Mouse (Mus musculus) yolk sac, embryonic 10.5 days (tissue): ENCODE measurements around the gene Cabp4.

Experiments
- DNase-seq: peaks from one replicate; pipeline ENCODE4 v3.0.0-alpha.2; 2017; ENCODE audit warnings: low spot score

The Cabp4 gene

DNA sequence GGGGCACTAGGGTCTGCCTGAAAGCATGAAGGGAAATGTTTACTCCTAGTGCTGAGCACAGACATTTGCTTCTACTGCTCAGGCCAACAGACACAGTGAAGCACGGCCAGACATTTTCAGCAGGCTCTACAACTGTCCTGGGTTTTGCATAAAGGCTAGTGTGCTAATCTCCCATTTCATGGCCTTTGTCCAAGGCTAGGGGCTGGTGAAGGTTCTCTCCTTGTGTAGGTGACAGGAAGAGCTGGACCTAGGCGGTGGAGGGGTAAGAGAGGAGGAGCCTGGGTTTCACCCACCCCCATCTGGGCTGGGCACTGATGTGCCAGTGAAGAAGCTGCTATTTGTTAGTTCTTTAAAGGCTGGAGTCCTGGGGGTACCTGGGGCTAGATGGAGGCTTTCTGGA is 20.9 kb upstream of the Cabp4 start:
- DNase-seq, result no peak

DNA sequence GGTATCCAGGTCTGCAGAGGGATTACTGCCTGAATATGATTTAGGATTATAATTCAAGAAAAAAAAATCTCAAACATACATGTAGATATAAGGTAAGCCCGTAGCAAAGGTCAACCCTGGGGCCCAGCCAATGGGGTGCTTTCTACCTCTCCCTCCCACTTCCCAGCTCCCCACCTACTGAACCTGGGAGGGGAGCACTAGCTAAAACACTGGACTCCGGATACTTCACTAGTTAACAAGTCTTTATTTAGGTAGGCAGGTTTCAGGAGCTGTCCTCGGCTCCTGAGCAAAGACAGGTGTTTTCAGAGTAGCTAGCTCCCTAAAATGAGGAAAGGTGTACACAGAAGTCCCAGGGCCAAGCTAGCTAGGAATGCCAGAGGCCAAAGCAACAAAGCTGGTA is 20.3 kb upstream of the Cabp4 start:
- DNase-seq, result no peak

DNA sequence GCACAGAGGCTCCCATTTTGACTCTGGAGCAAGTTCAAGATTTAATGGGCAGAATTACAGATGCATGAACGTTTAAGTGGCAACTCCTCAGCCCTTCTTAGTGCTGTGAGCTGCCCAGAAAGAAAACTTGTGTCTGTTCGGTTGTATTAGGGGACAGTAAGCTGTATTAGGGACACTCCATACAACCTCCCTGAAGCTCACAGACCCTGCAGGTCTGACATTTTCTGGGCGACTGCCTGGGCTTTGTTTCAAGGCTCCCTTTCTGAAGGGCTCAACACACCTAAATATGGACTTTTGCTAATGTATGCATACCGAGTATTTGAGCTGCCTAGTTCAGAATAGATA is 19.7 kb upstream of the Cabp4 start:
- DNase-seq, result no peak

DNA sequence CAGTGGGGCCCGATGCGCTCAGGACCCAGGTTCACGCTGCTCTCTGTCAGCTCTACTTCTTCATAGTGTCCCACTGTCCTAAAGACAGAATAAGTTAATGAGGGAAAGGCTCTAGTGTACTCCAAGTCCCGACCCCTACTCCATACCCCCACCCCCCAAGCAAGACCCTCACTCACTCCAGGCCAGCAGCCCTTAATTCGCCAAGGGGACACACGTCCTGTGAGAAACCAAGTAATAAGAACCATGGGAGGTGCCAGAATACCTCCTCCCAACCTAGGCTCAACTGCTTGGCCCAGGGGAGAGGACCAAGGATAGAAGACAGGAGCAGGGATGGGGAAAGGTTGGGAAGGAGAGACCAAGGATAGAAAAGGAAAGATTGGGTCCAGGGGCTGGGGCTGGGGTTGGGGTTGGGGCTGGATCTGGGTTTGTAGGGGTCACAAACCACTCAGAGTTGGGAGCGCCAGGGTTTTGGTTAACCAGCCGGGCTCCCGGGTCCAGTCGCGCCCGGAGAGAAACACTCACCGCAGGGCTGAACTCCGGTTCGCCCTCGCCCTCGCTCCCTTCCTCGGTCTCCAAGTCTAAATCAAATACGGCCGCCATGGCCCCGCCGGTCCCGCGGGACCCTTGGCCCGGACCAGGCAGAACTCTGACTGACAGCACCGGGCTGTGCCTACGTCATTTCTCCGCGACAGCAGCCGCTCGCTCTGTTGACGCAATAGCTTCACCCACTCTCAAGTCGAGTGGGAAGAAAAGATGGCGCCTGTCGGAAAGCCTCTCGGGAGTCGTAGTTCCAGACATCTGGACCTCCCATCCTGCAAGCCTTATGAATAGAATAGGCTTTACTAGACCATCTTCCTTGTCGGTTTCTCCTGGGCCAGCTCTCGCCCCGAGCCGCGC is 19.1 kb upstream of the Cabp4 start, which contains the start of gene Rps6kb2:
Rps6kb2 (minus strand) TSS at position 709 of the 897 bp plus-strand sequence.
- peak; percentile 93 for DNase-seq

DNA sequence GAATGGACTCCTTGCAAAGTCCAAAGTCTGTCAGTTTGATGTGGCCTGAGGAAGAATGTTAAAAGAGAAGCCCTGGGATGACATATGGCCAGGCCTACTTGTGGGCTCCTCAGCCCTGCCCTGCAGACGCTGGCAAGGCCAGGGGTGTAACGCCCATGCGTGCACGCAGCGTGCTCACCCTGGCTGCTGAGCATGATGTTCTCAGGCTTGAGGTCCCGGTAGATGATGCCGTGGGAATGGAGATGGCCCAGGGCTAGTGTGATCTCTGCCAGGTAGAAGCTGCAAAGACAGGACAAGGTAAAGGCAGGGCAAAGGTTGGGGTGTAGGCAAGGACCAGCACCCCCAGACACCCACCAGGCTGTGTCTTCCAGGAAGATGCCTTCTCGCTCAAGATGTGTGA is 15.2 kb upstream of the Cabp4 start:
- no peak for DNase-seq

DNA sequence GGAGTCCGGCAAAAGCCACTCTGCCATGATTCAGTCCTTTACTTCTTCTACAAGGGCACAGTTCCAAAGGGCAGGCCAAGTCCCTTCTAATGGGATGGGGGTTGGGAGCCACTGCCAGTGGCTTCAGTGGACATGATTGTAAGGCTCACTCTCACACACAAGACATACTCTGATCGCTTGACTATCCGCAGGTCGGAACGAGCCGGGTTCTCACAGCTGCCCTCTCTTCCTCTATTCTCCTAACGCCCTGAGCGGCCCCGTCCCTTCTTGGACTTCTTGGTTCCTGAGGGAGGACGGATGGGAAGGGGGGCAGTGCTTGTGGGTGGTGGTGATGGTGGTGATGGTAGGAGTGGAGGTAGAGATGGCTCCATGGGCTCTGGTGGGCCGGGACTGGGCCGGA is 12.9 kb upstream of the Cabp4 start:
- DNase-seq, result no peak

DNA sequence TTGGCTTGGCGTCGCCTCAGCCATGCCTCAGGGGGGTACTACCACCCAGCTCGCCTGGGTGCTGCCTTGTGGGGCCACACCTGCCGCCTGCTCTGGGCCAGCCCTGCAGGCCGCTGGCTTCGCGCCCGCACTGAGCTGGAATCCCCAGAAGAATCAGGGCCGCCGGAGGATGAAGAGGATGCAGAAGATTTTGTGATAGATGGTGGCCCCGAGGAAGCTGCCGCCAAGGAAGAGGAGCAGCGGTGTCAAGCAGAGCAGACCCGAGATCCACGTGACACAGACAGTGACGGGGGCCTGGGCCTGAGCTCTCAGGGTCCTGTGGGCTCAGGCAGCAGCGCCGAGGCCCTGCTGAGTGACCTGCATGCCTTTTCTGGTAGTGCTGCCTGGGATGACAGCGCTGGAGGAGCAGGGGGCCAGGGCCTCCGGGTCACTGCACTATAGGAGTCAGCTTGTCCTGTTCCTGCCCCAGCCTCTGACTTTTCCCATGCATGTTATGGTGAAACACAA is 12.3 kb upstream of the Cabp4 start:
- DNase-seq, result no peak

DNA sequence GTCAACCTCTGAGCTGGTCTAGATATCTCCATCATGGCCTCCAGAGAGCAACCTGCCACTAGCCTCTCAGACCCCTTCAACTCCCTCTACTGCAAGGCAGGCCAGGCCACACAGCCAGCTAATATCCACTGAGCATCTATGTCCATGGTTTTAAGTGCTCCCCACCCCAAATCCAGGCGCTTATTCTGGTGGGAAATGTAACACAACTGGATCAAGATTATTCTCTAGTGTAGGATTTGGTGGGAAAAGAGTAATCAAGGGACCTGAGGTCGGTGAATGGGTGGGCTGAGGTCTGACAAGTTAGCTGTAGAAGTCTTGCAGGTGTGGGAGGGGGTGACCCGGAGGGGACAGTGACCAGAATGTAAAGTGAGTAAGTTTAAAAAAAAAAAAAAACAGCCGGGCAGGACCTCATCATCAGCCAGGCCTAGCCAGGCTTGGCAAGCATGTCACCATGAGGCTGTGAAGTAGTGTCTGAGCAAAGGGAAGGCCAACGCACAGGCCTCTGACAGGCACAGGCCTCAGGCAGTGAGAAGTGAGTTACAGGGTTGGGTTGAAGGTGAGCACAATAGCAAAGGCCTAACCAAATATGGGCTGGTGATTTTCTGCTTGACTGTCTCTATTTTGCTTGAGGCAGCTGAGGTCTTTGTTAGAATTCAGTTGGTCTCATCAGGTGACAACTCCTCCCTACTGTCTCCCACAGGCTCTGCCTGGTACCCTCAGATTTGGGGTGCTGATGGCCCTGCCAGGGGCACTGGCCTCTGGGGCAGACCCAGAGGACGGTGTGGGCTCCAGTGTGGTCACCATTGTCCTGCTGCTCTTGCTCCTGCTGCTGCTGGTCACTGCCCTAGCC is 11.6 kb upstream of the Cabp4 start:
- DNase-seq, result no peak

DNA sequence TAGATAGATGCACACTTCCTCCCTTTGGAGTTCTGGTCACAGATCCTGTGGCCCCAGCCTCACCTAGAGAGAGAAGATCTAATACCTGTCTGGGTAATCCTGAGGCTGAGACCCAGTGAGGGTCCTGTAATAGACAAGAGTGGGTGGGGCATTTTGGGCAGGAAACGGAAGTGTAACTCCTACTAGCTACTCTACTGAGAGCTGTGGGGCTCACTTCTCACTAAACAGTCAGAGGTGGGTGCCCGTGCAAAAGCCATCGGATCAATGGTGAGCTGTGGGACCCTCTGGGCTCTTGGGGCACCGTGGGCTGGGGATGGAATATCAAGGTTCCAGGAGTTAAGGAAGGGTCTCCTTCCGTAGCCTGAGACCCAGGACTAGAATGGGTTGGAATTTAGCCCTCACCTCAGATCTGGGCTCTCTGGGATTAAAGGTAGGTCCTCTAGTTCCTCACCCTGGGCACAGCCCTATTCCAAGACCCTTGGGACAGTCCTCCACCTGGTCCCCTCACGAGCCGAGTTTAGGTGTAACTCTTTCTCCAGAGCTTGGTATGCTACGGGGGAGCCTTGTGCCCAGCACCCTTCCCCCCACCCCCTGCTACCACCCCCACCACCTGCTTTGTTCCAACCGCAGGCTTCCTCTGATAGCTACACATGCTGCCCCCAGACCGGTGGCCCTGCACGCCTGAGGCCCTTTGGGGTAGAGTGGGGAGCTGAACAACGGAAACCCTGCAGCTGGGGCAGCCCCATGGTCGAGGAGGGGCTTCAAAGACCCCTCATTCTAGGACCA is 10.8 kb upstream of the Cabp4 start:
- no peak for DNase-seq

DNA sequence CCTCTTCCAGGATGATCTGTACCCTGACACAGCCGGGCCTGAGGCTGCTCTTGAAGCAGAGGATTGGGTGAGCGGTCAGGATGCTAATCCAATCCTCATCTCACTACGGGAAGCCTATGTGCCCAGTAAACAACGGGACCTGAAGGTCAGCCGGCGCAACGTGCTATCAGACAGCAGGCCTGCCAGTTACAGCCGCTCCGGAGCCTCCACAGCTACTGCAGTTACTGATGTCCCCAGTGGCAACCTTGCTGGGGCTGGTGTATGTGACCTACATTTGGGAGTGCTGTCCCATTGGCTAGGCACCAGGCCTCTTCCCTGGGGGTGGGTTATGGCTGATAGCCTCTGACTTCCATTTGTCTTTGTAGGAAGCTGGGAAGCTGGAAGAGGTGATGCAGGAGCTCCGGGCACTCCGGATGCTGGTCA is 9.4 kb upstream of the Cabp4 start, which contains the start of gene Ptprcap:
Ptprcap (plus strand) TSS at position 373 of the 423 bp plus-strand sequence.
- DNase-seq, result no peak

DNA sequence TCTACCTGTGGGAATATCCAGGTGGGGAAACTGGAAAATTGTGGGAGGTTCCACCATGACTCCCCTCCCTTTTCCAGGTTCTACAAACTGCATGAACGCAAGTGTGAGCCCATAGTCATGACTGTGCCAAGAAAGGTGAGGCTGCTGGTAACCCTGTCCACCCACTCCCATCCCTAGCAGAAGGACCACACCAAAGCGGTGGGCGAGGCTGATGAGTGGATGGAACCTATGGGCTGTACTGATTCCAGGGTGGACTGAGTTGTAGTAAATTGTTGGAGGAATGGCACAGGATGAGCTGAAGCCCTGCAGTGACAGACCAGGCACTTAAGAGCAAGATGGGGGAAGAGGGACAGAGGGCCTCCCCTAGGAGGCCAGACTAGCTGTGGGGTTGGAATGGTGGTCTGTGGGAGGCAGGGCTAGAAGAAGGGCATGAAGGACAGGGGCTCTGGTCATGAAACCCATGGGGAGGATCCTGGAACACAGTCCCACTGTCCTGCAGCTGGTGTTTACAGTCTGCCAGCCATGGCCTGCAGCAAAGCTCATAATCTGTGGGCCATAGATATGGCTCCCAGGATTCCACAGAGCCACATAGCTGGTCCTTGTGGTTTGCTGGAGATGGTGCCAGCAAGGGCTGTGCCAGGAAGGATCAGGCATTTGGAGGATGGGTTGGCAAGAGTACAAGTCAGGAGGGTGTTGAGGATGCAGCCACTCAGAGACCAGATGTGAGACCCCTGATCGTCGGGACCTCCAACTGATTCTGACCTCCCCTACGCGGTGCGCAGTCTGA is 8.8 kb upstream of the Cabp4 start:
- DNase-seq, result no peak

DNA sequence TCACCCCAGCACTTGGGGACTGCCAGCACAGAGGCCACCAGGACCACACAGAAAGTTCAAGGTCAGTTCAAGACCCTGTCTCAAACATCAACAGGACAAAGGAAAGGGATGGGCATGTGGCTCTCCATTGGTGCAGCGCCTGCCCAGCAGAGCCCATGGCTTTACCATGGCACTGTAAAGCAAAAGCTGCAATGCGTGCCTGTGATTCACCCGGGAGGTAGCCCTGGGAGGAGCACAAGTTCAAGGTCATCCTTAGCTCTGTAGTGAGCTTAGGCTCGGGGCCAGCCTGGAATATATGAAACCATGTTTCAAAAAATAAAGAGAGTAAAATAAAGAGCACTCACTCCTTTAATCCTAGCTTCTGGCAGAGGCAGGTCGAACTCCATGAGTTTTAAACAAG is 8.1 kb upstream of the Cabp4 start:
- no peak for DNase-seq

DNA sequence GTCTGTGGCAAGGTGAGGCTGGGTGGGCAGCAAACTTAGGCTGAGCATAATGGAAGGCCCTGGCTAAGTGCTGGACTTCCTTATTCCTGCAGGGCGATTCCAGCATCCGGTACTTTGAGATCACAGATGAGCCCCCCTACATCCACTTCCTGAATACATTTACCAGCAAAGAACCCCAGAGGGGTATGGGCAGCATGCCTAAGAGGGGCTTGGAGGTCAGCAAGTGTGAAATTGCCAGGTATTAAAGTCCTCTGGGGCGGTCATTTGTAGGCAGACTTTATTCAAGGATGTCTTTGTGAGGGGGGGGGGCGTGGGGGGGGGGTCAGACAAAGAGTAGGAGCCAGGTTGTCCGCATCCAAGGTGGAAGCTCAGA is 7.6 kb upstream of the Cabp4 start:
- DNase-seq, result no peak

DNA sequence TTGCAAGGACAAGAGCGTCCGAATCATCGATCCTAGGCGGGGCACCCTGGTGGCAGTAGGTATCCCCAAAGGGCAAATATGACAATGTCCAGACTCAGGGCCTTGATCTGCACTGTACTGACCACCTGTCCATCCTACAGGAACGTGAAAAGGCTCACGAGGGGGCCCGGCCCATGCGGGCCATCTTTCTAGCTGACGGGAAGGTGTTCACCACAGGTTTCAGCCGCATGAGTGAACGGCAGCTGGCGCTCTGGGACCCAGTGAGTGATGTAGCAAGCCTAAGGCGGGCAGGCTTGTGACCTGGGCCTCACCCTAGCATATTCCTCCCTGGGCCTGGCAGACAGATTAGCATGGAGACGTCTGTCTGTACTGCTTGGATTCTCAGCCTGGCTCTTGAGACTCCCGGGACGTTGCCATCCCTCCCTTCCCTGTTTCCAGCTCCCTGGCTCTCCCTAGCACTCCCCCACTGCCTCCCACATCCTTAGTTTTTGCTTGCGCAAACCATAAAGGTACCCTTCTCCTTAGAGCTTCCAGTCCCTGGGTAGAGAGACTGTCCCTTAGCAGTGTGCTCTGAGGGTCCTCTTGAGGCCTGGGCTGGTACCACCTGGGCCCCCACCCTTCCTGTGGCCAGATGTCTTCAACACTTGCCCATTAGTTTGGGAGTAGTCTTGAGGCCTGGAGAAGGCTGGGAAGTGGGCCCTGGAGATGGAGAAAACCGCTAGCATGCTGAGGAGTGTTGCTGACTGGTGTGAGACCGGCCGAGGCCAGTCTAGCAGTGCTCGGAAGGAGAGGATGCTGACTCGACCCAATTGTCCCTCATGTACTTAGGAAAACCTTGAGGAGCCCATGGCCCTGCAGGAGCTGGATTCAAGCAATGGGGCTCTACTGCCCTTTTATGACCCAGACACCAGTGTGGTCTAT is 7.0 kb upstream of the Cabp4 start:
- no peak for DNase-seq

DNA sequence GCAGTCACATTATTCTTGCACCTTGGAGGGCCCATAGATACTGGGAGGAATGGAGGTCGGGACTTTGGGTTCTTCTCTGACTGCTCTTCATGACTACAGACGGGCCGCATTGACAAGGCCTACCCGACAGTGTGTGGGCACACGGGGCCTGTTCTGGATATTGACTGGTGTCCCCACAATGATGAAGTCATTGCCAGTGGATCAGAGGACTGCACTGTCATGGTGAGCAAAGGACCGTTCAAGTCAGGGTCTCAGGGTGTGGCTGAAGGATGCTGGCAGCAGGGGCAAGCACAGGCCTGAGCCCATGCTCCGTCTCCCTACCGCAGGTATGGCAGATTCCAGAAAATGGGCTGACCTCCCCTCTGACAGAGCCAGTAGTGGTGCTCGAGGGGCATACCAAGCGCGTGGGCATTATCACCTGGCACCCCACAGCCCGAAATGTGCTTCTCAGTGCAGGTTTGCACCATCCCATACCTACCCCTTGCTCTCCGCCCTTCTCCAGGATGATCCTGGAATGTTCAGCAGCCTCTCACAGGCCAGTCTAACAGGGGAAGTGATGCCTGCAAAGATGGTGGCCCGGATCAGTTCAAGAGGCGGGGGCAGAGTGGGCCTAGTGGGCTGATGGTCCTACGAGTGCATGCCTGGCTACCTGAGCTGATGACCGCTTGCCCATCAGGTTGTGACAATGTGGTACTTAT is 6.1 kb upstream of the Cabp4 start:
- no peak for DNase-seq

DNA sequence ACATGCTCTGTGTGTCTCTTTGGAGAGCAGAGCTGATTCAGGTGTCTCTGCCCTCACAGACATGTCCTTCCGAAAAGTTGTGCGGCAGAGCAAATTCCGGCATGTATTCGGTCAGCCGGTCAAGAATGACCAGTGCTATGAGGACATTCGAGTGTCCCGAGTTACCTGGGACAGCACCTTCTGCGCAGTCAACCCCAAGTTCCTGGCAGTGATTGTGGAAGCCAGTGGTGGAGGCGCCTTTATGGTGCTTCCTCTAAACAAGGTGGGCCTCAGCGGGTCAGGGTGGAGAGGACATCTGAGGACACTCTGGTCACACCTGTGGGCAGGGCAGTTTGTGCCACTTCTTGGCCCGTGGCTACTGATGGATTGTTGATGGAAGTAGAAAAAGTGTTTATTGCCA is 5.5 kb upstream of the Cabp4 start:
- DNase-seq, result no peak

DNA sequence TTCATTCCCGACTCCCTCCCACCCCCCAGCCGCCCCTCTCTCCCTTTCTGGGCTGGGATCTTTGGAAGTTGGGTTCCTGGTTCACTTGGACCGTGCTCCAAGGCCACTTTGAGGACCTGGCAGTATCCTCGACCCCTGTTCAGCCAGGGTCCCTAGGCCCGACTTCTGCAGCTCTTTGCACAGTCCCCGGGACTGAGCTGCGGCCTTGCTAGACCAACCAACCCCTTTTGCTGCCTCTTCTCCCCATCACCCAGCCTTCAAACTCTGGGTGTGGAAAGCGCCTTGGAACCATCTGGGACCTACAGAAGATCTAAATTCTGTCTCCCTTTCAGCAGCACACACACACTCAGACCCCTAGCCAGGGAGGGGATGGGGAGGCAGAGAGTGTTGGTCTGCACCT is 5.0 kb upstream of the Cabp4 start:
- no peak for DNase-seq

DNA sequence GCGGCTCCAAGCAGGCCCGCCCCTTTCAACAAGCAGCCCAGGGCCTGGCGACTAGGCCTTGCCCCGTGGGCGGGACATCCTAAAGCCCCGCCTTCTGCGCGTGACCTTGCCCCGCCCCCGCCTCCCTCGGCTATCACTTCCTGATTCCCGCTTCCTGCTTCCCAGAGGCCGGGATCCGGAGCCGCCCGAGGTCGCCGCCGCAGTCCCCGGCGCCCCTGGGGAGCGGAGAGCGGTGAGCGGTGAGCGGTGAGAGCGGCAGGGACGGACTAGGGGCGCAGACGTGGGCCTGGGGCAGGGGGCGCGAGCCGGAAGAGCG is 4.6 kb upstream of the Cabp4 start, which contains the start of gene Coro1b:
Coro1b (plus strand) TSS at position 129 of the 316 bp plus-strand sequence.
- peak; percentile 96 for DNase-seq

DNA sequence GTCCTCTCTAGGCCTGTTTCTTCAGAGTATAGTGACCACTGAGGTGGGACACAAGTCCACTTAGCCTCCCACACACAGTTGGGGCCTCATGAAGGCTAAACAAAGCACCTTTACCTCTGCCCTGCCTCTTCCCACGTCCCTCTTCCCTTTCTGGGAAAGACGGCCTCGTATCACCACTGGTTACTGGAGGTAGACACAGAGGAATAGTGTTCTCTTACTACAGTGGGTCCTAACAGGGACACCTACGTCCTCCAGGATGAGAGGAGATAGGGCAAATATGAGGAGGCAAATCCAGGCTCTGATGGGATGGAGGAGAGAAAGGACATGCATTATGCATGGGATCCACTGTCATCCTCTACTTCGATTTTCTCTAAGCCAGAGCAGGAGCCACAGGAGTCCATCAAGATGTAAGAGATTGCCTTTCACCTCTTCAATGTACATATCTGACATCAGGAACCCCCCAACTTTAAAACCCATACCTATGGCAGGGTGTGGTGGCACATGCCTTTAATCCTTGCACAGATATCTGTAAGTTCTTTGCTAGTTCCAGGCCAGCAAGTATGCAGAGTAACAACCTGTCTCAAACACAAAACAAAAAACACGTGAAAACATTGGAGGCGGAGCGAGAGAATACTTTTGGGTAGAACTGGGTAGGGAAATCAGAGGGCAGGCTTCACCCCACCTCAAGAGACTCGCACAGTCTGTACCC is 4.1 kb upstream of the Cabp4 start:
- no peak for DNase-seq
